Mouse (Mus musculus): ENCODE results near the gene Ust. TPM values are rescaled to one million over a fixed set of nuclear protein-coding genes. Genes with fewer than 3 reads are reported as not detected.

Gene Ust
- polyA plus RNA-seq, 1 experiment from 2014 or later = 10.5 TPM

- Histone ChIP-seq H3K4me2 (ENCODE audit: low read depth, low read length) (no peak overlapping the region), H3K27me3 (ENCODE audit: control insufficient read depth, insufficient read depth, low read length) (no peaks in the 10 kb centered on the region), H3K27ac (ENCODE audit: low read depth, low read length) (no peak overlapping the region), H3K9ac (replicated peaks; ENCODE audit: low read depth, low read length) (no peak overlapping the region), H3K4me1 (ENCODE audit: control insufficient read depth, insufficient read depth, low read length) (no peaks in the 10 kb centered on the region), H3K4me3 (ENCODE audit: low read depth, low read length) (no peak overlapping the region), H3K36me3 (ENCODE audit: control insufficient read depth, insufficient read depth, low read length) (no peaks in the 10 kb centered on the region), H3K9me3 (ENCODE audit: control insufficient read depth, low read length) (no peaks in the 10 kb centered on the region)
- 90% methylated on average over 5 of the region's 5 CpGs for WGBS
- no peak for ATAC-seq (ENCODE audit: low read depth)
These were observed 187.7 kb downstream of the Ust start for GRCm38 (mm10) chr10:8330958-8331357.

GRCm38 (mm10) chr10:8330006-8330405 lies 188.6 kb downstream of the Ust start:
- Histone ChIP-seq H3K4me1 (ENCODE audit: control insufficient read depth, insufficient read depth, low read length) (no peaks in the 10 kb centered on the region), H3K9ac (replicated peaks; ENCODE audit: low read depth, low read length) (no peak overlapping the region), H3K27me3 (ENCODE audit: control insufficient read depth, insufficient read depth, low read length) (no peaks in the 10 kb centered on the region), H3K9me3 (ENCODE audit: control insufficient read depth, low read length) (no peaks in the 10 kb centered on the region), H3K4me2 (ENCODE audit: low read depth, low read length) (no peak overlapping the region), H3K27ac (ENCODE audit: low read depth, low read length) (no peak overlapping the region), H3K36me3 (ENCODE audit: control insufficient read depth, insufficient read depth, low read length) (no peaks in the 10 kb centered on the region), H3K4me3 (ENCODE audit: low read depth, low read length) (no peak overlapping the region)
- 91% methylated on average over 8 of the region's 8 CpGs for WGBS
- no peak for ATAC-seq (ENCODE audit: low read depth)

- no peaks in the 10 kb centered on the region for H3K36me3 ChIP-seq (ENCODE audit: control insufficient read depth, insufficient read depth, low read length)
- H3K4me3 ChIP-seq (ENCODE audit: low read depth, low read length) = no peak overlapping the region
- no peaks in the 10 kb centered on the region for H3K9me3 ChIP-seq (ENCODE audit: control insufficient read depth, low read length)
- H3K27ac ChIP-seq (ENCODE audit: low read depth, low read length) = no peak overlapping the region
- no peaks in the 10 kb centered on the region for H3K27me3 ChIP-seq (ENCODE audit: control insufficient read depth, insufficient read depth, low read length)
- H3K4me2 ChIP-seq (ENCODE audit: low read depth, low read length) = no peak overlapping the region
- peak; percentile 66; the same call in 1 of the 2 replicates for ATAC-seq (ENCODE audit: low read depth)
- no peak overlapping the region for H3K9ac ChIP-seq (replicated peaks; ENCODE audit: low read depth, low read length)
- H3K4me1 ChIP-seq (ENCODE audit: control insufficient read depth, insufficient read depth, low read length) = no peaks in the 10 kb centered on the region
- WGBS = 44% methylated on average over 2 of the region's 2 CpGs
These were observed 195.3 kb downstream of the Ust start for GRCm38 (mm10) chr10:8323304-8323765.

- Histone ChIP-seq H3K27me3 (ENCODE audit: control insufficient read depth, insufficient read depth, low read length) (no peaks in the 10 kb centered on the region), H3K4me3 (ENCODE audit: low read depth, low read length) (no peak overlapping the region), H3K4me1 (ENCODE audit: control insufficient read depth, insufficient read depth, low read length) (no peaks in the 10 kb centered on the region), H3K4me2 (ENCODE audit: low read depth, low read length) (no peak overlapping the region), H3K27ac (ENCODE audit: low read depth, low read length) (no peak overlapping the region), H3K9me3 (ENCODE audit: control insufficient read depth, low read length) (no peaks in the 10 kb centered on the region), H3K36me3 (ENCODE audit: control insufficient read depth, insufficient read depth, low read length) (no peaks in the 10 kb centered on the region), H3K9ac (replicated peaks; ENCODE audit: low read depth, low read length) (no peak overlapping the region)
- ATAC-seq (ENCODE audit: low read depth) = no peak
These were observed 197.9 kb downstream of the Ust start for GRCm38 (mm10) chr10:8320771-8321170.

GRCm38 (mm10) chr10:8309435-8309834 lies 209.2 kb downstream of the Ust start:
- no peak for ATAC-seq (ENCODE audit: low read depth)
- WGBS = 53% methylated on average over 6 of the region's 6 CpGs
- no peaks in the 10 kb centered on the region for H3K27me3 ChIP-seq (ENCODE audit: control insufficient read depth, insufficient read depth, low read length)
- H3K4me1 ChIP-seq (ENCODE audit: control insufficient read depth, insufficient read depth, low read length) = no peaks in the 10 kb centered on the region
- no peaks in the 10 kb centered on the region for H3K36me3 ChIP-seq (ENCODE audit: control insufficient read depth, insufficient read depth, low read length)
- H3K4me2 ChIP-seq (ENCODE audit: low read depth, low read length) = no peak overlapping the region
- H3K9ac ChIP-seq (replicated peaks; ENCODE audit: low read depth, low read length) = no peak overlapping the region
- no peak overlapping the region for H3K27ac ChIP-seq (ENCODE audit: low read depth, low read length)
- no peak overlapping the region for H3K4me3 ChIP-seq (ENCODE audit: low read depth, low read length)
- H3K9me3 ChIP-seq (ENCODE audit: control insufficient read depth, low read length) = no peaks in the 10 kb centered on the region

- ATAC-seq (ENCODE audit: low read depth) = no peak
- no peaks in the 10 kb centered on the region for H3K9me3 ChIP-seq (ENCODE audit: control insufficient read depth, low read length)
- H3K27ac ChIP-seq (ENCODE audit: low read depth, low read length) = no peak overlapping the region
- H3K27me3 ChIP-seq (ENCODE audit: control insufficient read depth, insufficient read depth, low read length) = no peaks in the 10 kb centered on the region
- no peak overlapping the region for H3K4me3 ChIP-seq (ENCODE audit: low read depth, low read length)
- WGBS = 71% methylated on average over 4 of the region's 4 CpGs
- H3K4me1 ChIP-seq (ENCODE audit: control insufficient read depth, insufficient read depth, low read length) = no peaks in the 10 kb centered on the region
- no peaks in the 10 kb centered on the region for H3K36me3 ChIP-seq (ENCODE audit: control insufficient read depth, insufficient read depth, low read length)
- H3K4me2 ChIP-seq (ENCODE audit: low read depth, low read length) = no peak overlapping the region
- no peak overlapping the region for H3K9ac ChIP-seq (replicated peaks; ENCODE audit: low read depth, low read length)
These were observed 214.4 kb downstream of the Ust start for GRCm38 (mm10) chr10:8304211-8304610.

GRCm38 (mm10) chr10:8299166-8299565 lies 219.5 kb downstream of the Ust start:
- no peaks in the 10 kb centered on the region for H3K27me3 ChIP-seq (ENCODE audit: control insufficient read depth, insufficient read depth, low read length)
- WGBS = 86% methylated on average over 1 of the region's 1 CpGs
- H3K9me3 ChIP-seq (ENCODE audit: control insufficient read depth, low read length) = no peaks in the 10 kb centered on the region
- H3K27ac ChIP-seq (ENCODE audit: low read depth, low read length) = no peak overlapping the region
- no peak overlapping the region for H3K9ac ChIP-seq (replicated peaks; ENCODE audit: low read depth, low read length)
- ATAC-seq (ENCODE audit: low read depth) = no peak
- no peaks in the 10 kb centered on the region for H3K36me3 ChIP-seq (ENCODE audit: control insufficient read depth, insufficient read depth, low read length)
- H3K4me1 ChIP-seq (ENCODE audit: control insufficient read depth, insufficient read depth, low read length) = no peaks in the 10 kb centered on the region
- H3K4me2 ChIP-seq (ENCODE audit: low read depth, low read length) = no peak overlapping the region
- no peak overlapping the region for H3K4me3 ChIP-seq (ENCODE audit: low read depth, low read length)

GRCm38 (mm10) chr10:8297214-8297613 lies 221.4 kb downstream of the Ust start:
- Histone ChIP-seq H3K9ac (replicated peaks; ENCODE audit: low read depth, low read length) (no peak overlapping the region), H3K4me1 (ENCODE audit: control insufficient read depth, insufficient read depth, low read length) (no peaks in the 10 kb centered on the region), H3K4me3 (ENCODE audit: low read depth, low read length) (no peak overlapping the region), H3K4me2 (ENCODE audit: low read depth, low read length) (no peak overlapping the region), H3K27me3 (ENCODE audit: control insufficient read depth, insufficient read depth, low read length) (no peaks in the 10 kb centered on the region), H3K27ac (ENCODE audit: low read depth, low read length) (no peak overlapping the region), H3K9me3 (ENCODE audit: control insufficient read depth, low read length) (no peaks in the 10 kb centered on the region), H3K36me3 (ENCODE audit: control insufficient read depth, insufficient read depth, low read length) (no peaks in the 10 kb centered on the region)
- 56% methylated on average over 2 of the region's 2 CpGs for WGBS
- no peak for ATAC-seq (ENCODE audit: low read depth)

GRCm38 (mm10) chr10:8290661-8291060 lies 228.0 kb downstream of the Ust start:
- WGBS = 68% methylated on average over 5 of the region's 5 CpGs

More at GRCm38 (mm10) chr10:8290661-8291060, 228.0 kb downstream of the Ust start:
- Histone ChIP-seq H3K9me3 (ENCODE audit: control insufficient read depth, low read length) (no peaks in the 10 kb centered on the region), H3K4me2 (ENCODE audit: low read depth, low read length) (no peak overlapping the region), H3K4me1 (ENCODE audit: control insufficient read depth, insufficient read depth, low read length) (peaks cover 3% of the 10 kb centered on the region; the same call in 1 of the 2 replicates), H3K36me3 (ENCODE audit: control insufficient read depth, insufficient read depth, low read length) (no peaks in the 10 kb centered on the region), H3K4me3 (ENCODE audit: low read depth, low read length) (no peak overlapping the region), H3K27ac (ENCODE audit: low read depth, low read length) (no peak overlapping the region), H3K9ac (replicated peaks; ENCODE audit: low read depth, low read length) (no peak overlapping the region), H3K27me3 (ENCODE audit: control insufficient read depth, insufficient read depth, low read length) (no peaks in the 10 kb centered on the region)
- ATAC-seq (ENCODE audit: low read depth) = no peak

All from neural tube, embryonic 14.5 days (tissue).